Mouse (Mus musculus): Measurements from ENCODE around the gene Vps50. TPM values are rescaled to one million over a fixed set of nuclear protein-coding genes. Genes with fewer than 3 reads are reported as not detected.

Vps50 gene
- total and polyA plus RNA-seq, 3 experiments: 17.0 to 39.1 (median 19.6) TPM

DNA sequence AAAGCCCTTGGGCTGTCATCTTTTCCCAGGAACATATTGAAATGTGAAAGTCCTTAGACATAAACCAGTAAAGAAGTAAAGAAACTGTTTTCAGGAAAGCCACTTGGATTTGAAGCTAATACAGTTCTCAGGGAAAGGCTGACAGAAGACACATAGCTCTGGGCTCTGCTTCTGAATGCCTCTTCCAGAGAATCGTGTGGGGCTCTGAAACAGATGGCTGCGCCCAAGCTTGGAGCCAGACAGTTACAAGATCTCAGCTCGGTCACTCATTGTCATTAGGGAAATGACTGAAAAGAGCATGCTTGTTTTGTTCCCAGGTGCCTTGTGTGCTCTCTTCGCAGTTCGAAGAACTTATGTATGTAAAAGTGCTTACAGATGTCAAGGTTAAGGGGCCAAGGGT, 43.8 kb upstream of the Vps50 start:
- dilution Hi-C loops (cut with MboI; ENCODE audit: extremely low pct_ligation_motif_present, extremely low pct_unique_long_range_greater_than_20kb, low sequenced_read_pairs) (no loop called here), in situ Hi-C loops (cut with MboI; ENCODE audit: low pct_ligation_motif_present, low pct_unique_long_range_greater_than_20kb, low sequenced_read_pairs) (no loop called here)
- H3K9me3 ChIP-seq (replicated peaks; ENCODE audit: low read length): no peaks in the 10 kb centered on the region
- DNase-seq (ENCODE audit: extremely low read depth): no peak
- H3K4me2 ChIP-seq (ENCODE audit: insufficient read depth, low read depth, poor library complexity, severe bottlenecking): no peak overlapping the region
- no peaks in the 10 kb centered on the region for H3K79me2 ChIP-seq (replicated peaks; ENCODE audit: control insufficient read depth, extremely low read depth, insufficient read depth, poor library complexity, severe bottlenecking)
- H3K27me3 ChIP-seq (replicated peaks): no peaks in the 10 kb centered on the region
- H3K9ac ChIP-seq (ENCODE audit: insufficient read depth, low read depth): no peak overlapping the region
- no peak for TF ChIP-seq MAFK (IDR thresholded peaks at IDR 0.05; ENCODE audit: insufficient replicate concordance, low read length)
- no peak for TF ChIP-seq RCOR1 (conservative IDR thresholded peaks at IDR 0.05; ENCODE audit: low read depth, low read length)
- no peak for TF ChIP-seq BHLHE40 (IDR thresholded peaks at IDR 0.05; ENCODE audit: low read depth, low read length)
- no peak for TF ChIP-seq SMC3 (IDR thresholded peaks at IDR 0.05; ENCODE audit: low read depth, low read length)
- TF ChIP-seq CHD1 (IDR thresholded peaks at IDR 0.05; ENCODE audit: low read depth, low read length): no peak
- no peak for TF ChIP-seq JUND (conservative IDR thresholded peaks at IDR 0.05; ENCODE audit: low read depth, low read length)
- TF ChIP-seq MAX (IDR thresholded peaks at IDR 0.05; ENCODE audit: low read length): no peak
- TF ChIP-seq POLR2A (IDR thresholded peaks at IDR 0.05; ENCODE audit: low read depth, low read length): no peak
- no peak for TF ChIP-seq HCFC1 (IDR thresholded peaks at IDR 0.05; ENCODE audit: low read depth, low read length)
- peaks cover 0 to 3% of the 10 kb centered on the region in 2 experiments; a peak in 2 of 4 replicates for H3K4me1 ChIP-seq (ENCODE audit: control insufficient read depth in 1 of 2, insufficient read depth in 2 of 2)
- H3K36me3 ChIP-seq (replicated peaks in 1 of 2; ENCODE audit: control insufficient read depth in 1 of 2, insufficient read depth in 1 of 2, low read length in 1 of 2): no peaks in the 10 kb centered on the region
- H3K4me3 ChIP-seq (replicated peaks in 1 of 3; ENCODE audit: low read depth in 2 of 3, low read length in 2 of 3, poor library complexity in 1 of 3): no peak overlapping the region
- no peak overlapping the region for H3K27ac ChIP-seq (ENCODE audit: insufficient read depth, low read depth)

GRCm38 (mm10) chr6:3455944-3456536, 42.1 kb upstream of the Vps50 start:
- Histone ChIP-seq H3K9ac (ENCODE audit: insufficient read depth, low read depth) (no peak overlapping the region), H3K4me2 (ENCODE audit: insufficient read depth, low read depth, poor library complexity, severe bottlenecking) (peak overlapping the region; percentile 86; the same call in 1 of the 2 replicates), H3K27me3 (replicated peaks) (no peaks in the 10 kb centered on the region), H3K36me3 (replicated peaks in 1 of 2; ENCODE audit: control insufficient read depth in 1 of 2, insufficient read depth in 1 of 2, low read length in 1 of 2) (no peaks in the 10 kb centered on the region), H3K9me3 (replicated peaks; ENCODE audit: low read length) (no peaks in the 10 kb centered on the region), H3K27ac (ENCODE audit: insufficient read depth, low read depth) (no peak overlapping the region), H3K4me1 (ENCODE audit: control insufficient read depth in 1 of 2, insufficient read depth in 2 of 2) (peaks cover 0 to 3% of the 10 kb centered on the region in 2 experiments; a peak in 2 of 4 replicates), H3K4me3 (replicated peaks in 1 of 3; ENCODE audit: low read depth in 2 of 3, low read length in 2 of 3, poor library complexity in 1 of 3) (peak overlapping the region in 2 of 3 experiments; percentile 31 to 54), H3K79me2 (replicated peaks; ENCODE audit: control insufficient read depth, extremely low read depth, insufficient read depth, poor library complexity, severe bottlenecking) (no peaks in the 10 kb centered on the region)
- in situ Hi-C loops (cut with MboI; ENCODE audit: low pct_ligation_motif_present, low pct_unique_long_range_greater_than_20kb, low sequenced_read_pairs): no loop called here
- peak; percentile 62 for DNase-seq (ENCODE audit: extremely low read depth)
- dilution Hi-C loops (cut with MboI; ENCODE audit: extremely low pct_ligation_motif_present, extremely low pct_unique_long_range_greater_than_20kb, low sequenced_read_pairs): no loop called here
- TF ChIP-seq RAD21 (IDR thresholded peaks at IDR 0.05; ENCODE audit: low read depth, low read length) (no peak), TBP (conservative IDR thresholded peaks at IDR 0.05; ENCODE audit: low read depth, low read length) (peak; percentile 91), ELF1 (IDR thresholded peaks at IDR 0.05; ENCODE audit: low read depth, low read length) (no peak), MAX (IDR thresholded peaks at IDR 0.05; ENCODE audit: low read length) (no peak), CHD2 (IDR thresholded peaks at IDR 0.05; ENCODE audit: low read length) (peak; percentile 73), JUN (IDR thresholded peaks at IDR 0.05; ENCODE audit: insufficient read depth, low read depth, low read length) (0 out of 2 replicates have a peak, but pooled peaks have one; percentile 2)

Measured in CH12.LX (cell line).